Mouse (Mus musculus): Measurements from ENCODE around the gene Muc3a. TPM values are rescaled to one million over a fixed set of nuclear protein-coding genes. Genes with fewer than 3 reads are reported as not detected.

Muc3a gene
- total RNA-seq, 2 experiments from 2014 or later, result 1.6 to 5.4 TPM

Other genes with a start within 250 kb of the Muc3a start
- gene Cldn15, start 245.8 kb downstream of the Muc3a start, total RNA-seq (2021), result under 1 TPM; 0.15 to 0.26 TPM
- gene Plod3, start 225.4 kb downstream of the Muc3a start, total RNA-seq (2021), result 10 to 100 TPM; 35.0 to 39.8 TPM
- gene Znhit1, start 224.4 kb downstream of the Muc3a start, total RNA-seq (2021), result 10 to 100 TPM; 75.4 to 90.7 TPM
- 100 to 1,000 TPM; 219 to 233 TPM for gene Vgf, start 186.0 kb downstream of the Muc3a start, total RNA-seq (2021)
- gene Ap1s1, start 166.3 kb downstream of the Muc3a start, total RNA-seq (2021), result 100 to 1,000 TPM; 262 to 327 TPM
- under 1 TPM; 0.27 to 0.52 TPM for gene Serpine1, start 140.1 kb downstream of the Muc3a start, total RNA-seq (2021)
- gene Trim56, start 96.2 kb downstream of the Muc3a start, total RNA-seq (2021), result 1 to 10 TPM; 4.8 to 5.4 TPM
- gene Muc3, start 63.1 kb downstream of the Muc3a start, total RNA-seq (2021), result not detected
- 10 to 100 TPM; 63.8 to 67.6 TPM for gene Ache, start 75.1 kb upstream of the Muc3a start, total RNA-seq (2021)
- 10 to 100 TPM; 14.3 to 16.0 TPM for gene Ufsp1, start 82.2 kb upstream of the Muc3a start, total RNA-seq (2021)
- 100 to 1,000 TPM; 164 to 213 TPM for gene Srrt, start 95.3 kb upstream of the Muc3a start, total RNA-seq (2021)
- 1 to 10 TPM; 4.6 to 6.4 TPM for gene Trip6, start 102.0 kb upstream of the Muc3a start, total RNA-seq (2021)
- gene Slc12a9, start 121.2 kb upstream of the Muc3a start, total RNA-seq (2021), result 10 to 100 TPM; 24.9 to 32.8 TPM
- 1 to 10 TPM; 5.1 to 6.3 TPM for gene Ephb4, start 137.7 kb upstream of the Muc3a start, total RNA-seq (2021)

Data from layer of hippocampus, postnatal 25 days (tissue).